In genomic region chr5:73230171-73230570, GRCm38 (mm10) we compare ENCODE assay signal across 18 mouse cellular contexts. TPM values are rescaled to one million over a fixed set of nuclear protein-coding genes. Genes with fewer than 3 reads are reported as not detected.
DNase-seq lines count a peak whose midpoint lies in the region; ATAC-seq and TF ChIP-seq lines count a peak whose summit lies in the region.
"Had no signal": no experiment of that assay in that cellular context is flagged by ENCODE, and none has a peak within 500 bp of the region (broad histone marks: within the 10 kb centered on the region; RNA-seq: fewer than 3 reads in every experiment).

No protein-coding gene starts in this region.

- H3K9ac ChIP-seq in intestine, postnatal 0 days (ENCODE audit: low read depth, low read length): no peak overlapping the region
- no peak overlapping the region for H3K9ac ChIP-seq in intestine, embryonic 15.5 days
- H3K9ac ChIP-seq: embryonic facial prominence, embryonic 13.5 days; forebrain, postnatal 0 days; neural tube, embryonic 15.5 days had no signal

- H3K4me1 ChIP-seq in heart, embryonic 10.5 days: peaks cover 80% of the 10 kb centered on the region
- peaks cover 3% of the 10 kb centered on the region for H3K4me1 ChIP-seq in intestine, postnatal 0 days (replicated peaks; ENCODE audit: control insufficient read depth, insufficient read depth, low read length)
- H3K4me1 ChIP-seq in intestine, embryonic 15.5 days (replicated peaks): peaks cover 15% of the 10 kb centered on the region

- 48% methylated on average over 4 of the region's 4 CpGs for whole genome bisulfite sequencing in heart, embryonic 10.5 days
- 66% methylated on average over 4 of the region's 4 CpGs for WGBS in intestine, postnatal 0 days
- 57% methylated on average over 4 of the region's 4 CpGs for WGBS in intestine, embryonic 15.5 days

- no peaks in the 10 kb centered on the region for H3K36me3 ChIP-seq in heart, embryonic 10.5 days
- H3K36me3 ChIP-seq in intestine, postnatal 0 days (ENCODE audit: control insufficient read depth, insufficient read depth): no peaks in the 10 kb centered on the region
- H3K36me3 ChIP-seq in intestine, embryonic 15.5 days: no peaks in the 10 kb centered on the region
- H3K36me3 ChIP-seq: embryonic facial prominence, embryonic 13.5 days; limb, embryonic 10.5 days; neural tube, embryonic 15.5 days had no signal

- no peaks in the 10 kb centered on the region for H3K27me3 ChIP-seq in heart, embryonic 10.5 days (ENCODE audit: insufficient read depth, poor library complexity, severe bottlenecking)
- no peaks in the 10 kb centered on the region for H3K27me3 ChIP-seq in intestine, postnatal 0 days (replicated peaks; ENCODE audit: control insufficient read depth, insufficient read depth, low read length)
- H3K27me3 ChIP-seq in intestine, embryonic 15.5 days (replicated peaks): no peaks in the 10 kb centered on the region
- H3K27me3 ChIP-seq: embryonic facial prominence, embryonic 13.5 days; neural tube, embryonic 15.5 days had no signal

- no peak for TF ChIP-seq CTCF in intestine, postnatal 0 days (IDR thresholded peaks at IDR 0.05; ENCODE audit: low read depth)

- peak overlapping the region; percentile 80 for H3K27ac ChIP-seq in heart, embryonic 10.5 days
- H3K27ac ChIP-seq in intestine, postnatal 0 days (ENCODE audit: low read depth, low read length): peak overlapping the region; percentile 35; the same call in 1 of the 2 replicates
- H3K27ac ChIP-seq in intestine, embryonic 15.5 days: no peak overlapping the region
- H3K27ac ChIP-seq: embryonic facial prominence, embryonic 13.5 days; limb, embryonic 10.5 days; neural tube, embryonic 15.5 days had no signal

- H3K9me3 ChIP-seq in heart, embryonic 10.5 days: no peaks in the 10 kb centered on the region
- no peaks in the 10 kb centered on the region for H3K9me3 ChIP-seq in intestine, postnatal 0 days (ENCODE audit: control insufficient read depth)
- no peaks in the 10 kb centered on the region for H3K9me3 ChIP-seq in intestine, embryonic 15.5 days
- H3K9me3 ChIP-seq: embryonic facial prominence, embryonic 13.5 days; limb, embryonic 10.5 days; neural tube, embryonic 15.5 days had no signal

- no peak for ATAC-seq in intestine, postnatal 0 days
- ATAC-seq in intestine, embryonic 15.5 days: no peak
- ATAC-seq: forebrain, postnatal 0 days; midbrain, embryonic 16.5 days had no signal

- no peak for DNase-seq in heart, embryonic 10.5 days (ENCODE audit: low spot score)
- DNase-seq in heart, adult 18-20 months: no peak
- DNase-seq in 3T3-L1 (ENCODE audit: low read depth, low spot score): peak; percentile 40
- peak; percentile 85 for DNase-seq in ES-CJ7 (ENCODE audit: low read depth, low spot score)
- no peak for DNase-seq in lung, postnatal 14 days
- no peak for DNase-seq in cerebellum, adult 9-11 months
- DNase-seq: cerebellum, adult 2 months; forebrain, postnatal 0 days; lung, adult 2 months; lung, postnatal 4 days; spleen, adult 18-20 months; thymus, postnatal 36 days had no signal

- no peak overlapping the region for H3K4me3 ChIP-seq in heart, embryonic 10.5 days
- no peak overlapping the region for H3K4me3 ChIP-seq in intestine, postnatal 0 days (ENCODE audit: low read depth, low read length)
- no peak overlapping the region for H3K4me3 ChIP-seq in intestine, embryonic 15.5 days (replicated peaks)
- H3K4me3 ChIP-seq: embryonic facial prominence, embryonic 13.5 days; limb, embryonic 10.5 days; neural tube, embryonic 15.5 days had no signal

- no peak overlapping the region for H3K4me2 ChIP-seq in intestine, postnatal 0 days (replicated peaks; ENCODE audit: low read depth)
- H3K4me2 ChIP-seq in intestine, embryonic 15.5 days (replicated peaks): no peak overlapping the region
- H3K4me2 ChIP-seq: embryonic facial prominence, embryonic 13.5 days; neural tube, embryonic 15.5 days had no signal

RNA-seq across cellular contexts. Expression of gene Fryl, which starts 26.2 kb away (rescaled TPM):
- 27.7 and 32.6 TPM in 2 replicates for polyA plus RNA-seq in heart, embryonic 10.5 days (2016; fragmentation: Nextera tagmentation; extraction: Ambion mirVana)
- total RNA-seq in heart, adult 18-20 months (2021): 10 to 100 TPM; 28.8 to 40.5 TPM
- 27.8 and 28.2 TPM in 2 replicates for polyA plus RNA-seq in intestine, postnatal 0 days (2015; fragmentation: Nextera tagmentation; extraction: Ambion mirVana)
- 27.1 and 28.4 TPM in 2 replicates for polyA plus RNA-seq in intestine, embryonic 15.5 days (2015; fragmentation: Nextera tagmentation; extraction: Ambion mirVana)

Comparison
In these comparisons a context has a peak if more than half of its experiments do, and no peak if none do; other contexts are left out.
1. DNase-seq: peak in 3T3-L1 (single experiment) and ES-CJ7 (single experiment); none in heart, embryonic 10.5 days (single experiment), heart, adult 18-20 months (0 of 2), lung, postnatal 14 days (single experiment) and cerebellum, adult 9-11 months (single experiment).